Mouse (Mus musculus): Measurements from ENCODE around the gene Stk16.
"Not testable (repeated sequence)": the region's sequence is repeated elsewhere in the genome, so short reads cannot be mapped to it uniquely, and the experiment has no call there.

The Stk16 gene

DNA sequence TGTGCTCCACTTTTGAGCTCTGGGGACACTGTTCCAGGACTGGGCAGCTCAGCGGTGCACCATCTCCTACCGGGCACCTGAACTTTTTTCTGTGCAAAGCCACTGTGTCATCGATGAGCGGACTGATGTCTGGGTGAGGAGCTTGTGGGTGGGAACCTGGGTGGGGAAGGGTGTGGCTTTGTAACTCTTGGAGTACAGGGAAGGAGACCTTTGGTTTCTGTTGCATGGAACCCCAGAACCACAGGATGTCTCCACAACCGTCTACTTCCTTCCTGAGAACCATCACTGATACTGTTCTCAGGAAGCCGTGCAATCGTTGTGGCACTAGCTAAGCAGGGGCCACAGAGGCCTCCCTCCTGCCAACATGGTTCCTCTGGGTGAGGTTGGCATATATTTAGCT is 2.5 kb downstream of the Stk16 start:
- no peak for DNase-seq (ENCODE audit: low spot score)

DNA sequence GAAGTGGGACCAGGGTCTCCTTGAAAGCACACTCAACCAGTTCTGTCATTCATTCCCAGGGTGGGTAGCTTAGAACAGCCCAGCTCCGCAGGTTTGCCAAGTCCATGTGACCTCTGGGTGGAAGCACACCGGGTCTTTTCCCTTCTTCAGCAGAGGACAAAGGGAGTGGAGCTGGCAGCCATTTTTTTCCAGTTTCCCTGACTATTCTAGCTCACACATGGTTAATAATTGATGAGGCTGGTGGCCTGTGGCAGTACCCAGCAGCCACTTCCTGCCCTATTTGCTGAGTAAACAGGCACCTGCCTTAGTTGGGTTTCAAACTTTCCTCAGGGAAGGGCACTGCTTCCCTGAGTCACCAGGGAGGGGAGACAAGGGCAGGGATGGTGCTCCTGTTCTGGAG is 3.8 kb downstream of the Stk16 start:
- DNase-seq (ENCODE audit: low spot score): no peak

DNA sequence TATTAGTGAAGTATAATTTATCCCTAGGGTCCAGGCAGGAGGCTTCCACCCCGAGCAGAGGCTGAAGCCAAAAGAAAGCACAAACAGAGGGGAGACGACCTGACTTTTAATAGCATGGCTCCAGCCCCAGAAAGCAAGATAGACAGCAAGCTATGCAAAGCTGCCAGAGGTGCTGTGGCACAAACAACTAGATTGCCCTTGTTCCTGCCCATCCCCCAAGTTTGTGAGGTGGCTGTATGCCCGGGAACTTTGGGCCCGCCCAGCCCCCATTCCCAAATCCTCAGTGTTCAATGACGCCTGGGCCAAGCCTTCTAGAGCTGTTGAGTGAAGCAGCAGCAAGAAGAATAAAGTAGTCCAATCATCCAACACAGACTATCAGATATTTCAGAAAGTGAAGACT is 4.2 kb downstream of the Stk16 start:
- no peak for DNase-seq (ENCODE audit: low spot score)

DNA sequence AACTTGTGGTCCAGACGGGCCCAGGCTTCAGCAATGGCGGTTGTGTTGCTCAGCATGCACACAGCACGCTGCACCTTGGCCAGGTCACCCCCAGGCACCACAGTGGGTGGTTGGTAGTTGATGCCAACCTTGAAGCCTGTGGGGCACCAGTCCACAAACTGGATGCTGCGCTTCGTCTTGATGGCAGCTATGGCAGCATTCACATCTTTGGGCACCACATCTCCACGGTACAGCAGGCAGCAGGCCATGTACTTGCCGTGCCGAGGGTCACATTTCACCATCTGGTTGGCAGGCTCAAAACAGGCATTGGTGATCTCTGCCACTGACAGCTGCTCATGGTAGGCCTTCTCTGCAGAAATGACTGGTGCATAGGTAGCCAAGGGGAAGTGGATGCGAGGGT is 5.1 kb downstream of the Stk16 start:
- DNase-seq (ENCODE audit: low spot score): no peak

DNA sequence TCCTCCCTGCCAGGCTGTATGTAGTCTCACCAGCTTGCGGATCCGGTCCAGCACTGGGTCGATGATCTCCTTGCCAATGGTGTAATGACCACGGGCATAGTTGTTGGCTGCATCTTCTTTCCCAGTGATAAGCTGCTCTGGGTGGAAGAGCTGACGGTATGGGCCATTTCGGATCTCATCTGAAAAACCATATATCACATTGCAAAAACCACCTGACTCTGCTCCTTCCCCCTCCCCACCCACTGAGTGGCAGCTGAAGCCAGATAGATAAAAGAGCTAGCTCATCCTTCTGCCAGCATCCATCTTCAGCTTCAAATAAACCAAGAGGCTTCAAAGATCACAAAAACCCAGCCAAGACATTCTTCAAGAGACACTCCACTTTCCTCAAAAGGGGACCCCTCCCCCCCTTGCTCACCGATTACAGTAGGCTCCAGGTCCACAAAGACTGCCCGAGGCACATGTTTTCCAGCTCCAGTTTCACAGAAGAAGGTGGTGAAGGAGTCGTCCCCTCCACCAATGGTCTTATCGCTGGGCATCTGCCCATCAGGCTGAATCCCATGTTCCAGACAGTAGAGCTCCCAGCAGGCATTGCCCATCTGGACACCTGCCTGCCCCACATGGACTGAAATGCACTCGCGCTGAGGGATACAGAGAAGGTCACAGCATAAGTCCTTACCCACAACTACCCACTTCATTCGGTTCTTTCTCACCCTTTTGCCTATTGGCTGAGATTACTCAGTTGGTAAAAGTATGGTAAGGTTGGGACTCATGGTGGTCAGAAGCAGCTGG is 6.4 kb downstream of the Stk16 start:
- DNase-seq (ENCODE audit: low spot score): no peak

DNA sequence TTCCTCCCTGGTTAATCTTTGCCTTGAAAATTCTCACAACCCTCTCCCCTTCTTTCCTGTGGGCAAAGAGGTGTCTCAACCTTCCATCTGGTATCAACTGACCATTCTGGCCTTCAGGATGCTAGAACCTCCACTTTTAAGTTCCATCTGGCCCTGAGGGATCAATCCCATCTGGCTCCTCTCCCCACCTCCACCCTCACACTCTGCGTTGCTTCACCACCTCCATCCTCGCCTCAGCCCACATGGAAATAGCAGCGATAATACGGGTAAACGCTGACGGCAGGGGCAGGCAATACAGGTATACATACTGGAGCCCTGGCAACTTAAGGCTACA is 7.2 kb downstream of the Stk16 start:
- no peak for DNase-seq (ENCODE audit: low spot score)

DNA sequence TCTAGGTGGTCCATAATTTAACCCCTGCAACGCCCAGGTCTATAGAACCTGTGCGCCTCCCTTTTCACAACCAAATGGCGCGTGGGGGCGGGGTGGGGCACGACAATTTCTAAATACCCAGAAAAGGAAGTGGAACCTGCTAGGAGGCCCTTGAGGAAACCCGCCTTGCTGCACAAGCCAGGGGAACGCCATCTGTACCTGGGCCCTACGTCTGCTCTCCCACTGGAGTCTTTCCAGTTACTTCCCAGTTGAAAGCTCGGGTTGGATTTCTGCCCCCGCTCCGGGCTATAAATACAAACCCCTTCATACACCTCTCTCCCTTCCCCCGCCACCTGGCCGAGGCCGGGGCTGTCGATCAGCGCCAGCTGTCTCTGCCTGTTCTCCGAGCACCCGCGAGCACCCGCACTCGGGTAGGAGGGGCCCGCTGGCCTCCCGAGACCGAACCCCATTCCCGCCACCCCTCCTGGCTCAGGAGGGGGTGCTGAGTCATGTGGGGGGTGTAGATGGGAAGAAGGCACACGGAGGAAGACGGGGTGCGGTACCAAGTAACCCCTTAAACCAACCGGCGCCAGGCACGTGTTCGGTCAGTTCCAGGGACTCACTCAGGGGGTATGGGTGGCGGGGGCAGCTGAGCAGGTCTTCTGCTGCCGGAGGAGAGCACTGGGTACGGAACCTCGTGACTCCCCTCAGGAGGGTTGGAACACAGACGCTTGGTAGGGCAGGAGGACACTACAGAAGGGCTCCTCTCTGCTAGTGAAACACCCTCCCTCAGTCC is 7.8 kb downstream of the Stk16 start:
- no peak for DNase-seq (ENCODE audit: low spot score)

DNA sequence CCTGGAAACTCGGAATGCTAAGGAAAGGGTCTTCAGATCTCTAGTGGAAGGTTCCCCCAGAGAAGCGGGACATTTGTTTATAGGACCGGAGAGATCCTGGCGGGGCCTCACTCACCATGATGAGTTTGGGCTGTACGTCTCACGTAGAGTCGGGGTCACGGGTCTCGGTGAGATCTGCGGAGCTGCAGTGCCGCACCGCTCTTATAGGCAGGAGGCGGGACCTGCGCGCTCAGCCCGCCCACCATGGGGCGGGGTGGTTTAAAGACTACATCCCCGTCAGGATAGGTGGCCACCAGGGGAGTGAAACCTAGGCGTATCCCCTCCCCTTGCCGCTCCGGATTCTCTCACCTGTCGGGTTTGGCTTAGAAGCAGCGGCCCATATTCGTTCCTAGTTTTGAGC is 8.4 kb downstream of the Stk16 start:
- no peak for DNase-seq (ENCODE audit: low spot score)

DNA sequence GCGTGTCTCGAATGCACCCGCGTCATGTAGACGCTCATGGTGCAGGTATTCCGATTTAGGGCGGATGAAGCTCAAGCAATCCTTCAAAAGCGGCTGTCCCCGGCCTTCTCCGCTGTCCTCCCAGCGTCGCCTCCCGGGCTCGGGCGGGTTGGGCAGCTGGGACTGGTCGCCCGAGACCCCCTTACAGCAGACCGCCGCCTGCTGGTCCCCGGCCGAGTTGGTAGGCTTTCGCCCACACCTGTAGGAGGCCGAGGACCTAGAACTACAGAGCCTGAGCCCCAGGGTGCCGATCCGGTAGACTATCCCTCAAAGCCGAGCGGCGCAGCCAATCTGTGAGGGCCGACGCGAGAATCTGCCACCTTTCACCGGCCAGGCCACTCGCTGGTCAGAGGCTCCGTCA is 8.9 kb downstream of the Stk16 start, which contains the start of gene Tuba4a:
Tuba4a (minus strand) TSS at position 335 of the 400 bp plus-strand sequence.
- DNase-seq (ENCODE audit: low spot score): no peak

DNA sequence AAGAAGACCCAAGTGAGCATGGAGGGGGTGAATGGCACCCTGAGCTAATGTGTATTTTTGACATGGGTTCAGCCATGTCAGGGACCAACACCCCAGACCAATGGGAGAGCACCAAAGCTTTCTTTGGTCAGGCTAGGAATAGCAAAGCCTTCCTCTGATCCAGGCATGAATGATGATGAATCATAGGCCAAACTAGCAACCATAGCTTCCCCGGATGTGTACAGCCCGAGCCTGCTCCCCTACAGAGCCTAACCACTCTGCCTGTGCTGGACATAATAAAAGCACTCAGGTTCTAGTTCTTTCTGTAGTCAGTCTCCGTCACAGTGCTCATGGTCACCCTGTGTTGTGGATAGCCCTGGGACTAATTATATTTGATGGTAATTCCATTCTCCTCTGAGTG is 10.9 kb downstream of the Stk16 start:
- no peak for DNase-seq (ENCODE audit: low spot score)

DNA sequence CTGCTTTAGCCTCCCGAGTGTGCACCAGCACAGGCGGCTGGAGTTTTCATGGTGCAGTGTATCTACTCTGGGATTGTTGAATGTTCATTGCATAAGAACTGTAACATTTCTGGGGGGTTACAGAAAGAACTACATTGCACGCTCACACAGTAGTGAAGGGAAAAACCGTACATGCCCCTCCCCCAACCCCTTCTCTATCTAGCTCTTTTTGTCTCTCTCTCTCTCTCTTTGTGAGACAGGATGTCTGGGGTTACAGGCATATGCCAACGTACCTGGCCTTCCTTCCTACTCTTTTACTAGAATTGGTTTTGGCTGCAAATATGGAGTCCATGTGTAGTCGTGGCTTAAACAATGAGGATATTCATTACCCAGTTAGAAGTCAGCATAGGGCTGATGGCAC is 12.3 kb downstream of the Stk16 start:
- no peak for DNase-seq (ENCODE audit: low spot score)

DNA sequence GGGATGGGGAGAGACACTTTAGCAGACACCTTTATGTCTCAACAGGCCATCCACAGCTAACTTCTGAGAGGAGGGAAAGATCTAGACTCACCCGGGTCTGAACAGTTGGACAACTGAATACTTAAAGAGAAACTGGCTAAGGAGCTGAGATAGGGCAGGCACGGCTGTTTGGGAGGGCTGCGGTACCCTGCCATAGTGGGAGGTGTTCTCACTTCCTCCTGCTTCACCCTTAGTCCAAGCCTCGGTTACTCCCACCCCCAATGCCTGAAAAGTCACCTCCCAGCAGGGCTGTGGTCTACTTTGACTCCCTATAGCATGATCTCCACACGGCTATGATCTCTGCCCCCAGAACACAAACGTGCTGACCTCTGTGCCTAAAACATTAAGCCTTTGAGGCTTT is 12.9 kb downstream of the Stk16 start:
- no peak for DNase-seq (ENCODE audit: low spot score)

DNA sequence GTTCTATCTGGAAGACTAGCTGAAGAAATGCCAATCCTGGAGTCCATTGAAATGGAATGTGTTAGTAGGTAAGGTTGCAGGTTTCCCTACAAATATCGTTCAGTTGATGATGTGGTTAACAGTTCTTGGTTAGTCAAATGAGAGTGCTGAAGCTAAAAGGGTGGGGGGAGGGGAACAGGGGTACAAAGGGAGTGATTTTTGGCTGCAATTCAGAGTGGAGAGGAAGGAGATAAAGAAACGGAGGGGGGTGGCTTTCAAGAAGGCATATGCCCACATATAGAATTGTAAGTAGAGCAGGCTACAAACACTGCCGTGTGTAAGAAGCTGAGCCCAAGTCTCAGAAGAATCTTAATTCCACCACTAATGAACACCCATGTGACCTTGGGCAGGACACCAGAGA is 14.8 kb downstream of the Stk16 start:
- DNase-seq (ENCODE audit: low spot score): no peak

DNA sequence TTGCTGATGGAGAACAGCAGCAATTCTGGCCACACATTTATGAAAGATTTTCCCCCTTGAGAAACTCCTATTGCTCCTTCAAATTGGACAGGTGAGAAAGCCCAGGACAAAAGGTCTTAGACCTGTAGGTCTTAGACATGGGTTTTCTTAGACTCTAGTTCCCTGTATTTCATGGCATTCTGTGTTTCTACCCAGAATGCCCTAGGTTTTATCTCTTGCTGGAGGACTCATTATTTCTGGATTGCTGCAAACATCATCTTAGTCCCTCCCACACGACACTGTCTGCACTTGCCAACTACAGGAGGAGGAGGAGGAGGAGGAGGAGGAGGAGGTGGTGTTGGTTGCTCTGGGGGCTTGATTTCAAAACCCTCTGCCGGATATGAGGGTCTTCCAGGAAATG is 15.5 kb downstream of the Stk16 start:
- DNase-seq (ENCODE audit: low spot score): no peak

DNA sequence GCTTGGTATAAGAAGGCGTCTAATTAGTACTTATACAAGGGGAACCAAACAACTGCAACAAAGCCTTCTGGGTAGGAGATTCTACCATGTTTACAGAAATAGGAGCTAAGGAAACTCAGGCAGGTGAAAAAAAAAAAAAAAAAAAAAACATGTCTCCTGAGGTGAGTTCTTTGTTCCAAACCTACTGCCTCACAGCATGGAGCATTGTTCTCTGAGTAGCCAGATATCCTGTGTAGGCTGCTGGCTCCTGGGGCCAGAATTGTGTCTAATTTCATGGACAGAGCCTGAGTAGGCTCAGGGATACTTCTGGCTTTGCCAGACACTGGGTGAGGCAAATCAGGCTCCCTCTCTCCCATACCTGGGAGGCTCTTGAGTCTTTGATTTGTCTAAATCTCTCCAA is 17.0 kb downstream of the Stk16 start:
- DNase-seq (ENCODE audit: low spot score): no peak

DNA sequence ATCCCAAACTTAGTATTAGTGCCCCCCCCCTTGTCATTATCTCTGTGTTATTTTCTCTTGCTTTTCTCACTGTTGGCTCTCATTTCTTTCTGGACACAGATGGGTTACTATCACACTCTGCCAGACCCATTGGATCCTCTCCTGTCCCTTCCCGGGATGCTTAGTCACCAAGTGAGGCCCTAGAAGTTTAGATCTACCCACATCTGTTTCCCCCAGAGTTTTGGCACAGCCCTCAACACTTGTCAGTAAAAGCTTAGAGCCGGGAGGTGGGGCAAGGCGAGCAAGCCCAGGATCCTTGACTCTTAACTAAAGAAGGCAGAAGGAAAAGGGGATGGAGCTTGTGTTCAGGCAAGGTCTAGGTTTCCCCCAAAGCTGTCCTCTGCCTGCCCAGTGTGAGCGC is 18.5 kb downstream of the Stk16 start:
- no peak for DNase-seq (ENCODE audit: low spot score)

DNA sequence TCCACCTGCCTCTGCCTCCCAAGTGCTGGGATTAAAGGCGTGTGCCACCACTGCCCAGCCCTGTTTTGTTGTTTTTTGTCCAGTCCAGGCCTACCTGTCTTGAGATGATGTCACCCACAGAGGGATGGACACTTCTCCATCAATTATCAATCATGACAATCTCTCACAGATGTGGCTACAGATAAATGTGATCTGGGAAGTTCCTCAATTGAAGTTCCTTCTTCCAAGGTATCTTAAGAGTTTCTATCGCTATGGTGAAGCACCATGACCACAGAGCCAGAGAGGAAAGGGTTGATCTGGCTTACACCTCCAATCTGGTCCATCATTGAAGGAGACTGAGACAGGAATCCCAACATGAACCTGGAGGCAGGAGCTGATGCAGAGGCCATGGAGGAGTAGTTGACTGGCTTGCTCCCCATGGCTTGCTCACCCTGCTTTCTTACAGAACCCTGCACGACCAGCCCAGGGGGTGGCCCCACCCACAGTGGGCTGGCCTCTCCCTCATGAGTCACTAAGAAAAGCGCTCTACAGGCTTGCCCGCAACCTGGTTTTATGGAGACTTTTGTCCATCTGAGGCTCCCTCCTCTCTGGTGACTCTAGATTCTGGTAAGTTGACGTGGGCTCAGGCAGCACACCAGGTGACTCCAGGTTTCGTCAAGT is 19.8 kb downstream of the Stk16 start:
- DNase-seq (ENCODE audit: low spot score): no peak

DNA sequence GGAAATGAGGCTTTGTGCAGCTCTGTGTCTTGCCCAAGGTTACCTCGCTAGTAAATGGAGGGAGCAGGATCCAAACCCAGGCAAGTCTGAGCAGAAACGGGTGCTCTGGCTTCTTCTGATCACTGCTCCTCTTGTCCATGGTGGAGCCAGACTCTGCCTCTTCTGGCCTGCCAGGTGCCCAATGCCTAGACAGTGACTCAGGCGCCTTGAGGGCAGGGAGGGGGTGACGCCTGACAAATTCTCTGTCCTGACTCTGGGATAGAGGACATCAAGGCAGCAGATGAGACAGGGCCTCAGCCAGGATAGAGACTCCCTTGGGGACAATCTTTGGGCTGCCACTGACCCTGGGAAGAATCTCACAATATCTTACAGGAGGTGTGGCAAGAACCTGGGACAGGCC is 20.6 kb downstream of the Stk16 start:
- DNase-seq (ENCODE audit: low spot score): no peak

DNA sequence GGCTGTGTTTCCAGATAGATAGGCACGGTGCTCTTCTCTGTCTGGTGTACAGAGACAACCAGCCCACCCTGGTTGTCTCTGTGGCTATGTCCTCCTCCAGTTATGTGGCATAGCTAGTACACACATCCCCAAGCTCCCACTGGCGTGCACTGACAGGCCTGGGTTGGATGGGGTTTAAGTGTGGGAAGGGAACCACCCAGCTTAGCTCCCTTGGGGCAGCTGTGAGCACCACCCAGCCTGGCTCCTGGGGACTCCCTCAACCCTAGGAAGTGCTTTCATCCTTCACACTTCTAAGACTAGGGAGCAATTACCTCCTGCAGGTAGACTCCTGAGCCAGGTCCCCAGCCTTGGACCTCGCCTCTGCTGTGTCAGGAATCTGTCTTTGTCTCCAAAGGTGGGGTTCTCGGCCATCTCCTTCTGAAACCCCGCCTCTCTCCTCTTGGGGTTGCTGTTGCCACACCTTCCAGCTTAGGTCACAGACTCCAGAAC is 21.1 kb downstream of the Stk16 start, which contains the start of gene A630095N17Rik:
A630095N17Rik (minus strand) TSS at position 439 of the 489 bp plus-strand sequence.
- DNase-seq (ENCODE audit: low spot score): no peak

DNA sequence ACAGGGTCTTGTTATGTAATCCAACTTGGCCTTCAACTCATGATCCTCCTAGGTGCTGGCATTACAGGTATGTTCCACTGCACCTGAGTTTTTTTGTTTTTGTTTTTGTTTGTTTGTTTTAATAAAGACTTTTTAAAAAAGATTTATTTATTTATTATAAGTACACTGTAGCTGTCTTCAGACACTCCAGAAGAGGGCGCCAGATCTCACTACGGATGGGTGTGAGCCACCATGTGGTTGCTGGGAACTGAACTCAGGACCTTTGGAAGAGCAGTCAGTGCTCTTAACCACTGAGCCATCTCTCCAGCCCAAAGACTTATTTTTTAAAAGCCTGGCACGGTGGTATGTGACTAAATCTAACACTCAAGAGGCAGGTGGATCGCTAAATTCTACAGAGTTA is 21.9 kb downstream of the Stk16 start:
- DNase-seq (ENCODE audit: low spot score): not testable (repeated sequence)

DNA sequence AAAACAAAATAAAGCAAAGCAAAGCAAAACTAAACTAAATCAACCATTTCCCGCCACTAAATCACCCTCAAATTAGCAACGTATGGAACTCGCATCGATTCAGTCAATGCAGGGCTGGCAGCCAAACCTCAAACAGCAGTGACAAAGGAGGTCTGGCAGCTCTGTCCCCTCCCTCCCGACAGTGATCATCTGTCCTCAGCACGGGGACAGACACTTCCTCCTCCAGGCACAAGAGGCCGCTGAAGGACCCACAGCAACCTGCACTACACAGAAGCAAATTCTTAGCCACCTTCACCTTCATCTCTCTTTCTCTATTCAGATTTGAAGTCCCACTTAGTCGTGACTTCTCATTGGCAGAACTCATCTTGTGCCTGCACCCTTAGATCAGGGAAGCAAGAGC is 24.0 kb downstream of the Stk16 start:
- peak; percentile 75 for DNase-seq (ENCODE audit: low spot score)

DNA sequence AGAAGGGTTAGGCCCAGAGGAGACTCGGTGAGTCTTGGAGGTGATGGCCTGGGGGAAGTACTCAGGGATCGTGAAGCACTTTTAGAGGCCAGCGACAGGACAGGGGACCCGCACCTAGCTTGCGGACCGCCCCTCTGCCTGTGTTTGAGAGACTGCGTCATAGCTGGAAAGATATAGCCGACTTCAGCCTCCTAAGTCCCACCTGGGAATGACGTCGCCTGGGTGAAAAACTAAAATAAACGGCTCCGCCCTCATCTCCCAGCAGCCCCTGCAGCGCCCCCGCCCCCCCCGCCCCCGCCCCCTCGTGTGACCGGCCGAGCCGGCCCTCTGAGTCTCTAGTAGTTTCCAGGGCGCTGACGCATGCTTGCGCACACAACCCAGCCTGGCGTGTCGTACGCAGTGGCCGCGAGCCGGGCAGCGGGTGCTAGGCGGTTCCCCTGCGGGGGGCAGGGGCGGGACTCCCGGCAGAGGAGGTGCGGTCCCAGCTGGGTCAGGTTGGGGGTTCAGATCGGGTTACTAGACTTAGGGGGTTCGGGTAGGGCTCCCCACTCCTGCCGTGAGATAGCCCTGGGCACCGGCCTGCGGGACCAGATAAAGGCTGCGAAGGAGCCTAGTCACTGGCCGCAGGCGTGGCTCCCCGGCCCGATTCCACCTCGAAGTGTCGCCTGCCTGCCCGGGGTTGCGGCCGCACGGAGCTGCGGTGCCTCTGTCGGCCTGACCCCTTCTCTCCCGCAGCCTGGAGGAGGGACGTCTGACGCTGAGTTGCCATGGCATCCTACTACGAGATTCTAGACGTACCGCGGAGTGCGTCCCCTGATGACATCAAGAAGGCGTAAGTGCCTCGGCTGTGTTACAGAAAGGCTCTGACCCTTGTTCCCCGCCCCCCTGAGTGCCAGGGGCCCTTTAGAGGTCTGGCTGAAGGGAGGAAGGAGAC is 25.7 kb downstream of the Stk16 start, which contains the start of gene Dnajb2:
Dnajb2 (plus strand) TSS at position 290 of the 934 bp plus-strand sequence.
- peak; percentile 88 for DNase-seq (ENCODE audit: low spot score)

Measured in MN1 (cell line).